Mouse (Mus musculus) midbrain, embryonic 15.5 days (tissue): Measurements from ENCODE around the gene Cmtm2a. TPM values are rescaled to one million over a fixed set of nuclear protein-coding genes. Genes with fewer than 3 reads are reported as not detected.
"Not testable (repeated sequence)": the region's sequence is repeated elsewhere in the genome, so short reads cannot be mapped to it uniquely, and the experiment has no call there.

Experiments
- ATAC-seq: fragments of 200-750 bp; cut with Nextera tagmentation; replicated peaks from 2 replicates; pipeline ENCODE4 v1.8.0; 2017; ENCODE audit warnings: moderate TSS enrichment
- H3K27ac ChIP-seq: fragments of 300-500 bp; sonication (generic); 2 replicates; pipeline ENCODE4 v1.5.1; 2015; ENCODE audit warnings: mild to moderate bottlenecking, inconsistent platforms
- H3K27me3 ChIP-seq: fragments of 300-500 bp; sonication (generic); replicated peaks from 2 replicates; pipeline ENCODE4 v1.6.1; 2015; ENCODE audit warnings: inconsistent platforms
- H3K36me3 ChIP-seq: fragments of 300-500 bp; sonication (generic); replicated peaks from 2 replicates; pipeline ENCODE4 v1.6.1; 2015; ENCODE audit warnings: inconsistent platforms
- H3K4me1 ChIP-seq: fragments of 300-500 bp; sonication (generic); 2 replicates; pipeline ENCODE4 v1.6.1; 2015; ENCODE audit warnings: inconsistent platforms
- H3K4me2 ChIP-seq: fragments of 300-500 bp; sonication (generic); 2 replicates; pipeline ENCODE4 v1.6.1; 2015; ENCODE audit warnings: inconsistent platforms, mild to moderate bottlenecking, moderate library complexity
- H3K4me3 ChIP-seq: fragments of 300-500 bp; sonication (generic); 2 replicates; pipeline ENCODE4 v1.5.1; 2015; ENCODE audit warnings: mild to moderate bottlenecking, inconsistent platforms
- H3K9ac ChIP-seq: fragments of 300-500 bp; sonication (generic); 2 replicates; pipeline ENCODE4 v1.6.1; 2015; ENCODE audit warnings: mild to moderate bottlenecking, inconsistent platforms
- H3K9me3 ChIP-seq: fragments of 300-500 bp; sonication (generic); 2 replicates; pipeline ENCODE4 v1.6.1; 2016; ENCODE audit warnings: inconsistent platforms
- WGBS: fragments of 180-500 bp; shearing (Covaris S2); methylation state at CpG from one replicate; pipeline ENCODE4 v1.1.7; 2015; ENCODE audit warnings: mixed read lengths; 5-methylcytosine and 5-hydroxymethylcytosine counted together
- polyA plus RNA-seq: library from polyadenylated mRNA; unstranded; fragments of >200 nt; fragmentation: Nextera tagmentation; extraction: Ambion mirVana; gene quantifications from 2 replicates; pipeline ENCODE4 v1.2.1, GENCODE M21; 2015

The Cmtm2a gene
- polyA plus RNA-seq = not detected in 2 replicates

DNA sequence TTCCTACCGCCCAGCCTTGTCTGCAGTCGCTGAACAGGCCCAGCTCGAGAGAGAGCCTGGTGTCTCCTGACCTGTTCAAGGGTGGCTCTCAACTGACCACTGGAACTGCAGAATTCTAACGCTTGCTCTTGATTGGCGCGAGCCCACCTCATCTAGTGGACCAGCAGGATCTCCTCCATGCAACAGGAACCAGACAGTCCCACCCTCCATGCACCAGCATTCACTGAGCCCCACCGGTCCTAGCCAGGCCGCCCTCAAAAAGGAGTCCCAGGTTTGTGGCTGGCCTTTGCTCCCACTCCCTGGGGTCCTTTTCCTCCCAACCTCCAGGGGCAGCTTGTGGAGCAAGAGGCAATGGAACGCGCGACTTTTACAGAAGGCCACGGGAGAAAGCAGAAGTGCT lies at the start of gene Cmtm2a:
Gene Cmtm2a (minus strand): TSS at position 101 of the 400 bp plus-strand sequence.
- not testable (repeated sequence) for H3K9me3 ChIP-seq, ATAC-seq, H3K4me3 ChIP-seq, H3K4me1 ChIP-seq, H3K9ac ChIP-seq, H3K27ac ChIP-seq, H3K4me2 ChIP-seq, H3K27me3 ChIP-seq, H3K36me3 ChIP-seq
- WGBS = 92% methylated on average over 12 of the region's 12 CpGs

DNA sequence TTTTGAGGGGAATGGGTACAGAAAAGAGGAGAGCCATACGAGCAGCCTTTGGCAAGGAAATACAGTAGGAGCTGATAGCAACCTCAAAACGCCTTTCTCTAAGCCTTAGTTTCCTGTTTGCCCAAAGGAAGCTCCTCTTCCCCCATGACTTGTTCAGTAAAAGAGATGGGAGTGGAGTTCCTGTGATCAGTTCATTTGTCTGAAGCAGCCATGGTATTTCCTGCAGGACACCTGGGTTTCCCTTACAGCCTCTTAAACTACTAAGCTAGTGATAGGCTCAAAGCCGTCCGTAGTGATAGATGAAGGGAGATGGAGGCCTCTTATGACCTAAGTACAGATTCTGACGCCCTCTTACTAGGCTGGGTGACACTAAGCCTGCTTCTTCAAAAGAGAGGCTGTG lies 49.4 kb upstream of the Cmtm2a start:
- no peaks in the 10 kb centered on the region for H3K27me3 ChIP-seq
- no peak overlapping the region for H3K4me2 ChIP-seq
- 84% methylated on average over 5 of the region's 5 CpGs for WGBS
- no peaks in the 10 kb centered on the region for H3K36me3 ChIP-seq
- no peaks in the 10 kb centered on the region for H3K9me3 ChIP-seq
- ATAC-seq = no peak
- no peak overlapping the region for H3K9ac ChIP-seq
- no peak overlapping the region for H3K27ac ChIP-seq
- H3K4me3 ChIP-seq = no peak overlapping the region
- H3K4me1 ChIP-seq = peaks cover 17% of the 10 kb centered on the region

DNA sequence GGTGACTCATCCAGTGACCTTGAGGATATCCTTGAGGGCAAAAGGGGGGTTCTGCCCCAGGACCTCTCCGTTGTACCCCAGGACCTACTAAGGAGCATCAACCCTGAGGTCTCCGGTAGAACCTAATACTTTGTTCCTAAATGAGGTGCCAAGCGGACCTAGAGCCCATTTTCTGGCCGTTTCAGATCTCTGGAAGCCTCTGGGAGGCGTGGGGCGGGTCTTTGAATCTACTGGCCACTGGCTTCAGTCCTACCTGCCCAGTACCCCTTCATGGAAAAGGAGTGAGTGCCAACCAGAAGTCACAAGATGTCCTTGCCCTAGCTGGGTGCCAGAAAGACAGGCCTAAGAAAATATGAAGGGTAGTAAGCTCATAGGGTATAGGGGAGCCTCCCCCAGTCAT lies 48.7 kb upstream of the Cmtm2a start:
- WGBS = 49% methylated on average over 6 of the region's 6 CpGs
- Histone ChIP-seq H3K9ac (no peak overlapping the region), H3K27ac (no peak overlapping the region), H3K36me3 (no peaks in the 10 kb centered on the region), H3K4me2 (peak overlapping the region; percentile 83), H3K27me3 (no peaks in the 10 kb centered on the region), H3K4me1 (peaks cover 17% of the 10 kb centered on the region), H3K9me3 (no peaks in the 10 kb centered on the region), H3K4me3 (peak overlapping the region; percentile 51; the same call in 1 of the 2 replicates)
- no peak for ATAC-seq

DNA sequence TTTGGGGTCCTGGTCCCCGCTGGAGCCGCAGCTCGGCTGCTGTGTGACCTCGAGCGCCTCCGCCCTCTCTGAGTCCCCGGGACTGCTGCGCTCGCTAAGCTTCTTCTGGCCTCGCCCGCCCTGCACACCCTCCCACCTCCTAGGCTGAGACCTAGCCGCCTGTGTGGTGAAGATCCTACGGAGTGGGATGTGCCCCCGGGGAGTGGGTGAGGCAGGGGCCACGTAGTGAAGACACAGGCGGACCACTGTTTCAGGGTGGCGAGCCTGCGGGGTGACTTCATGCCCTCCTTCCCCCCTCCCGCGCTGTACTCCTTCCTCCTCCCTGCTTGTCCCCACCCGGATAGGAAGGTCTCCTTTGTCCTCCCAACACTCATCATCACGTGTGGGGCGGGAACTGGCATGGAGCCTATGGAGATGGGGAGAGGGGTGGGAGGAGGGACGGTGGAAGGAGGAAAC lies 48.2 kb upstream of the Cmtm2a start:
- Histone ChIP-seq H3K27ac (peak overlapping the region; percentile 18; the same call in 1 of the 2 replicates), H3K4me3 (peak overlapping the region; percentile 51), H3K9ac (peak overlapping the region; percentile 38), H3K4me1 (peaks cover 17% of the 10 kb centered on the region), H3K4me2 (peak overlapping the region; percentile 83), H3K36me3 (no peaks in the 10 kb centered on the region), H3K9me3 (no peaks in the 10 kb centered on the region), H3K27me3 (no peaks in the 10 kb centered on the region)
- 1% methylated on average over 24 of the region's 24 CpGs for WGBS
- peak; percentile 68 for ATAC-seq

DNA sequence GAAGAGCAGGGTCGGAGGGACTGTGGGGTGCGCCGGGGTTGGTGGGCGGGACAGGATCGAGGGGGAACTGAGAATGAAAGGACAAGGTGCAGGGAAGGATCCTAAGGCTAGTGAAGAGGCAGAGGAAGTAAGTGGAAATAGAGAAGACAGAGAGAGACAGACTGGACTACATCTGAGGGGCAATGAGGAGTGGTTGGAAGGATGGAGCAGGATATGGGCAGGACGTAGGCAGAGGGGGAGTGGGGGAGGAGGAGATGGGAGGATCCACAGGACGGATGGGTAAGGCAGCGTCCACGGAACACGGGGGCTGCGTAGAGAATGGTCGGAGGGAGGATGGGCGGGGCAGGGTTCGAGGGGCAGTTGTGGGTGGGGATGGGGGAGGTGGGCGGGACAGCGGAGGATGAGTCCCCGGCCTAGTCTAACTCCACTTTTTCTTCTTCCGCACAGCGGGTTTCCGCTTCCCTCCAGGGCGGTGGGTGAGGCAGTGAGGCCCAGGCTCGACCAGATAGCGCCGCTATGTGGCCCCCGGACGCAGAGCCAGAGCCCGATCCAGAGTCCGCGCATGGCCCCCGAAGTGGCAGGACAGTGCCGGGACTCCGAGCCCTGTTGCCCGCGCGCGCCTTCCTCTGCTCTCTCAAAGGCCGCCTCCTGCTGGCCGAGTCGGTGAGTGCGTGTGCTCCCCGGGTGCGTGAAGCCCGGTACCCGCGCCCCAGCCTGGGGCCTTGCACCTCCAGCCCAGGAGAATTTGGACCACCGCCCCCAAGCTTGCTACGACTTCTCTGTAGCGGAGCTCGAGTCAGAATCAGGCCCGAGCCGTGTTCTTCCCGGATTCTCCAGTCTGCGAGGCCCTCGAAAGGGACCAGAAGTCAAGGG lies 47.5 kb upstream of the Cmtm2a start:
- H3K27ac ChIP-seq = peak overlapping the region; percentile 18; the same call in 1 of the 2 replicates
- no peaks in the 10 kb centered on the region for H3K27me3 ChIP-seq
- peak; percentile 81 for ATAC-seq
- no peaks in the 10 kb centered on the region for H3K36me3 ChIP-seq
- peak overlapping the region; percentile 51 for H3K4me3 ChIP-seq
- H3K9ac ChIP-seq = peak overlapping the region; percentile 38
- peak overlapping the region; percentile 83 for H3K4me2 ChIP-seq
- H3K9me3 ChIP-seq = no peaks in the 10 kb centered on the region
- WGBS = under 1% methylated on average over 46 of the region's 54 CpGs
- H3K4me1 ChIP-seq = peaks cover 17% of the 10 kb centered on the region

DNA sequence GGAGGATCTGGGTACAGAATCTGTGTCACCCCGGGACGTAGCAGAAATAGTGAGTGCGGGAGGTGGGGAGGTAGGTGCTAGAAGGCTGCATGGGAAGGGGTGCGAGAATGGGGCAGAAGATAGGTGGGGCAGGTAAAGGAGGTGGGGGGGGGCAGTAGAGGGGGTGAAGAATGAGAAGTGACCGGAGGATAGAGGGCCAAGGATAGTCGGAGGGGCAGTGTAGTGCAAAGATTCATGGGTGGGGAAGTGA lies 46.9 kb upstream of the Cmtm2a start:
- ATAC-seq = 0 out of 2 replicates have a peak, but pooled peaks have one; percentile 1
- Histone ChIP-seq H3K36me3 (no peaks in the 10 kb centered on the region), H3K9me3 (no peaks in the 10 kb centered on the region), H3K4me3 (peak overlapping the region; percentile 51), H3K9ac (peak overlapping the region; percentile 38), H3K27ac (no peak overlapping the region), H3K27me3 (no peaks in the 10 kb centered on the region), H3K4me2 (peak overlapping the region; percentile 83), H3K4me1 (peaks cover 17% of the 10 kb centered on the region)
- WGBS = 1% methylated on average over 6 of the region's 6 CpGs

DNA sequence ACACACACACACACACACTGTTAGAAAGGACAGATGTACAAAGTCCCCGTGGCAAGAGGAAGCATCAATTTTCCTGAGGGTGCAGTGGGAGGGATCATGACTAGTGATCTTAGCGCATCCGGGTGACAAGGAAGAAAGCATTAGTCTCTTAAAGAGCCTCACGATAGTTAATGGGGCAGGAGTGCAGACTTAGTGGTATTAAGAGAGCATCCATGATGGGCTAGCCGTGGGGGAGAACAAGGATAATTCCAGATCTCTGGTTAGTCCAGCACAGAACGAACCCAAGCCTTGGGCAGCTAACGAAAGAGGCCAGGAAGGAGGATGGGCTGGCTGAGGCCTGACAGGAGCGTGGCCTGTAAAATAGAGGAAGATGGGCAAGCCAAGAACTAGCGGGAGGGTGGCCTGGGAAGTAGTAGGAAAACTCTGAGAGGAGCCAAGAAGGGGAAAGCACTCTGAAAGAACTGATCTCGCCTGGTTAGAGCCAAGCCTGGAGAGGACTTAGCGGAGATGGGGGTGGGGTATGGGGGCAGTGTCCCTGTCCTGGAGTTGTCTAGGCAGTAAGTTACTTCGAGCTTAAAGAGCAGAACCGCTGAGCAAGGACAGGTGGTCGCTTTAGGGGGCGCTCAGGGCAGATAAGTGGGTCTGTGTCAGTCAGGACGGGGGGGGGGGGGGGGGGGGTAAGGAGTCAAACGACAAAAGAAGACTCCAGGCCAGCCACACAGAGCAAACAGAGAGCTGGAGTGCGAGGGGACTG lies 46.4 kb upstream of the Cmtm2a start, which contains the start of gene Cmtm3:
Gene Cmtm3 (plus strand): TSS at position 182 of the 754 bp plus-strand sequence.
- Histone ChIP-seq H3K27ac (no peak within 1 kb of the TSS), H3K4me2 (peak within 1 kb of the TSS; percentile 83), H3K9ac (peak within 1 kb of the TSS; percentile 38), H3K9me3 (no peaks in the 10 kb centered on the region), H3K4me3 (peak within 1 kb of the TSS; percentile 51), H3K36me3 (no peaks in the 10 kb centered on the region), H3K27me3 (no peaks in the 10 kb centered on the region), H3K4me1 (peaks cover 17% of the 10 kb centered on the region)
- ATAC-seq = no peak
- 12% methylated on average over 18 of the region's 18 CpGs for WGBS

DNA sequence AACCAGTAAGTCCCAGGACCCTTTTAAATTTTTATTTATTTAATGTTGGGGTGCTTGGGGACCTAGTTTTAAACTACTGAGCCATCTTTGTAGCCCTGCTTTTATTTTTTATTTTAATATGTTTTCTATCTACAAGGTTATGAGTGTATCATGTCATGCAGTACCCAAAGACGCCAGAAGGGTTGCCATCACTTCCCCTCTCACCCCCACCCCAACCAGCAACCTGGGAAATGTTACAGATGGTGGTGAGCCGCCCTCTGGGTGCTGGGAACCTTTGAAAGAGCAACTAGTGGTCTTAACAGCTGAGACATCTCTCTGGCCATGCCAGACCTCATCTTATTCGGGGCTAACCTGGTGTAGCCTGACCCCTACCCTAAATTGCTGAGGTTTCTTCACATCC lies 44.9 kb upstream of the Cmtm2a start:
- 57% methylated on average over 3 of the region's 3 CpGs for WGBS
- Histone ChIP-seq H3K4me2 (no peak overlapping the region), H3K9me3 (no peaks in the 10 kb centered on the region), H3K9ac (no peak overlapping the region), H3K36me3 (no peaks in the 10 kb centered on the region), H3K27ac (no peak overlapping the region), H3K4me1 (peaks cover 17% of the 10 kb centered on the region), H3K27me3 (no peaks in the 10 kb centered on the region), H3K4me3 (no peak overlapping the region)
- no peak for ATAC-seq

DNA sequence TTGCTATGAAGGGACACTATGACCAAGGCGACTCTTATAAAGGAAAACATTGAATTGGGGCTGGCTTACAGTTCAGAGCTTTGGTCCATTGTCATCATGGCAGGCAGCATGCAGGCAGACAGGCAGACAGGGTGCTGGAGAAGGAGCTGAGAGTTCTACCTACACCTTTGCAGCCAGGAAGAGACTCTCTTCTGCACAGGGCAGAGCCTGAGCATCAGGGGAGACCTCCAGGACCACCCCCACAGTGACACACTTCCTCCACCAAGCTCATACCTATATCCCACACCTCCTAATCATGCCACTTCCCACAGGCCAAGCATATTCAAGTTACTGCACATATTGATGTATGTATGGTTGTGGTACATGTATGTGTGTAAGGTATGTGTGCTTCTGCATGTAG lies 43.8 kb upstream of the Cmtm2a start:
- Histone ChIP-seq H3K9ac (no peak overlapping the region), H3K4me3 (no peak overlapping the region), H3K9me3 (no peaks in the 10 kb centered on the region), H3K4me2 (no peak overlapping the region), H3K36me3 (no peaks in the 10 kb centered on the region), H3K27ac (no peak overlapping the region), H3K4me1 (peaks cover 17% of the 10 kb centered on the region), H3K27me3 (no peaks in the 10 kb centered on the region)
- WGBS = 86% methylated on average over 1 of the region's 1 CpGs
- no peak for ATAC-seq

DNA sequence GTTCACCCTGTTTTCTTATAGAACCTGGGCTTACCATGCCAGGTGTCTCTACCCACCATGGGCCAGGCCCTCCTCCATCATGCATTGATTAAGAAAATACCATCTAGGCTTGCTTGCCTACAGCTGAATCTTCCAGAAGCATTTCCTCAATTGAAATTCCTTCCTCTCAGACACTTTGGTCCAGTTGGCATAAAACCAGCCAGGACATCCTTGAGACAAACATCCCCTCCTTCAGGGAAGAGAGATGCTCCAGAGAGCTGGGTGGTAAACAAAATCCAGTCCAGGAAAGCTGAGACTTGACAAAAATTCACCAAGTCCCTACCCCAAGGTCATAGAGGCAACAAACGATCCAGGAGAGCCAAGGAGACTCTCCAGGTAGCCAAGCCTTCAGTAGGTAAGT lies 41.2 kb upstream of the Cmtm2a start:
- 86% methylated on average over 1 of the region's 1 CpGs for WGBS
- H3K4me1 ChIP-seq = no peaks in the 10 kb centered on the region
- no peaks in the 10 kb centered on the region for H3K9me3 ChIP-seq
- H3K4me3 ChIP-seq = no peak overlapping the region
- no peak for ATAC-seq
- no peak overlapping the region for H3K27ac ChIP-seq
- H3K4me2 ChIP-seq = no peak overlapping the region
- no peaks in the 10 kb centered on the region for H3K36me3 ChIP-seq
- H3K9ac ChIP-seq = no peak overlapping the region
- H3K27me3 ChIP-seq = no peaks in the 10 kb centered on the region

DNA sequence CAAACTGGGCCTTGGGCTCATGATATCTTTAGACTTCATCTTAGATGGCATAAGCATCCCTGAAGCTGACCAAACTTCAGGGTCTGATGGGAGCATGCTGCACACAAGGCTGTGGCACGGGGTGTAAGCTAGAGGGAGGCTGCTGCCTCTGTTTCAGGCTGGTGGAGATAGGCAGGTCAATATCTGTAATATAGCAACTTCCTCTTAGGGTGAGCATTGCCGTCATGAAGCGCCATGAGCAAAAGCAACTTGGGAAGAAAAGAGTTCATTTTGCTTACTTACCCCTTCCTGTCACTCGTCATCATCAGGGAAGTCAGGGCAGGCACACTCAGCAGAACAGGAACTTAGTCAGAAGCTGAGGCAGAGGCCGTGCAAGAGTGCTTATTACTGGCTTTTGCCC lies 40.8 kb upstream of the Cmtm2a start:
- 81% methylated on average over 5 of the region's 5 CpGs for WGBS
- no peaks in the 10 kb centered on the region for H3K4me1 ChIP-seq
- H3K9me3 ChIP-seq = no peaks in the 10 kb centered on the region
- H3K4me2 ChIP-seq = no peak overlapping the region
- H3K27me3 ChIP-seq = no peaks in the 10 kb centered on the region
- H3K4me3 ChIP-seq = no peak overlapping the region
- H3K36me3 ChIP-seq = no peaks in the 10 kb centered on the region
- ATAC-seq = no peak
- H3K27ac ChIP-seq = no peak overlapping the region
- H3K9ac ChIP-seq = no peak overlapping the region

DNA sequence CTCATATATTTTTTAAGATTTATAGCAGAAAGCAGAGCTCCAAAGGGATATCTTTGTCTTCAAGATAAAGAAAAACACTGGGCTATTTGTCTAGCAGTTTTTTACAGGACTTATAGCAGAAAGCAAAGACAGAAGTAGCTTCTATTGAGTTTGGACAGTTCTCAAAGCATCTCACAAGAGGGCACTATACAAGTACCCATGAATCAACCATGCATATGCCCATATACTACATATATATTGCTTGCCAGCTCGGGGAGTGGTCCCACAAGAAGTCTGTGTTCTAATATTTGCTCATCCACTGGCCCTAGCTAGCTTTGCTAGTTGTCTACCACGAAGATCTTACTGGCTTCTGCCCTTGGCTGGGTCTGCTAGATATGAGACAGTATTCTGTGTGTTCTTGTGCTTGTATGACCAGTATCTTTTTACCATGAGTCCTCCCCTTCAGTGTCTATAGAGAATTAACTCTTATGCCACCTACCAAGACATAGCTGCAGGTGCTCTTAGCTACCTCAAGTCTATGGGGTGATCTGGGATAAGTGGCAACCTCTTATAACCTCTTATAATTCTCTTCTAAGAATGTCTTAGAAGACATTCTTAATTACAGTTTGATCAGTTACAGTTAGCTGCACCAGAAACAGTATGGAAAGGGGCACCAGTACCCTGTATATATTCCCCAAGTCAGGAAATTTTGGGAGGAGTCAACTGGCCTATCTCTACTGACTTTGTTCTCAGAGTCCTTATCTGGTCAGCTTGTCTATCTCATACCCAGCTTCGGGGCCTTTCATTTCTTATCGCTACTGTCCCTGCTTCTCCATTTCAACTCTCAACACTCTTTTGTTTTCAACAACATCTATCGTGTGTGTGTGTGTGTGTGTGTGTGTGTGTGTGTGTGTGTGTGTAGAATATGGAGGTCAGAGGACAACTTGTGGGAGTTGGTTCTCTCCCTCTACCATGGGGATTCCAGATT lies 40.0 kb upstream of the Cmtm2a start:
- H3K36me3 ChIP-seq = no peaks in the 10 kb centered on the region
- no peak overlapping the region for H3K4me3 ChIP-seq
- H3K4me1 ChIP-seq = no peaks in the 10 kb centered on the region
- WGBS = 79% methylated on average over 5 of the region's 5 CpGs
- H3K9ac ChIP-seq = no peak overlapping the region
- H3K4me2 ChIP-seq = no peak overlapping the region
- no peaks in the 10 kb centered on the region for H3K9me3 ChIP-seq
- no peak for ATAC-seq
- no peak overlapping the region for H3K27ac ChIP-seq
- H3K27me3 ChIP-seq = no peaks in the 10 kb centered on the region
